Mouse (Mus musculus) spleen, embryonic (tissue): ENCODE measurements around the gene Apol8.
"Not testable (repeated sequence)": the region's sequence is repeated elsewhere in the genome, so short reads cannot be mapped to it uniquely, and the experiment has no call there.

Experiments used
- CTCF ChIA-PET: fragments of 350-600 bp; sonication (Branson Sonifier 250); formaldehyde crosslinking; loops from one replicate; lab custom pipeline; 2022; lab: Charles Lee

The Apol8 gene

DNA sequence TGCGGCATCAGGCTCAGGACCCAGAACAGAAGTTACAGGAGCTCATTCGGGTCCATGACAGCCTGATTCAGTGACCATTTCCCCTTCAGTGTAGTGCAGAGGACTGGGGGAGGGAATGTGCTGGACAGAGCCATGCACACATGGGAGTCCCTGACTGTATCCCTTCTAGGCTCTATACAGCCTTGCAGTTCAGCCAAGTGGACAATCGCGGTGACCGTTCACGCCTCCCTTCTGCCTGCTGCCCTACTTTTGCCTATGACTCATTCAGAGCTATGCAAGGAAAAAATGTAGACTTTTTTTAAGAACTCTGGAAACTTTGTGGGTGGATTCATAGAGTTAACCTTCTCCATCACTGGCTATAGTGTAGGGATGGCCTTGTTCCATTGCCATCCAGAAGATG lies 38.6 kb downstream of the Apol8 start:
- CTCF ChIA-PET, result not testable (repeated sequence)

DNA sequence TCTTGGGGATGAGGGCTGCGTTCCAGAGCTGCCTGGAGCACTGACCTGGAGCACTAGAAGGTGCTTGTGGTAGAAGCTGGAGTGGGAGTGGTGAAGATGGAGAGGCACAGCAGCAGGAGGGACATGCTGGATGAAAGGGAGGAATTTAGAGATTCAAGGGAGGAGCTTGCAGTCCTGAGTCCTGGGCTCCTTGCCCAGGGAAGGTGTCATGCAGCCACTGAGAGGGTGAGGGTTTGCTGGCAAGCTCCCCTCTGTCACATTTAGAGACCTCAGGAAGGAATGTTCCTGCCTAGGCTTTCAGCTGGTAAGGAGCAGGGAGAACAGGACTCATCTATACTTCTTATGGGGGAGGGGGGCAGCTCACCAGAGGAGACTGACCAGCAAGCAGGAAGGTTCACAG lies 47.9 kb downstream of the Apol8 start:
- CTCF ChIA-PET, result not testable (repeated sequence)

DNA sequence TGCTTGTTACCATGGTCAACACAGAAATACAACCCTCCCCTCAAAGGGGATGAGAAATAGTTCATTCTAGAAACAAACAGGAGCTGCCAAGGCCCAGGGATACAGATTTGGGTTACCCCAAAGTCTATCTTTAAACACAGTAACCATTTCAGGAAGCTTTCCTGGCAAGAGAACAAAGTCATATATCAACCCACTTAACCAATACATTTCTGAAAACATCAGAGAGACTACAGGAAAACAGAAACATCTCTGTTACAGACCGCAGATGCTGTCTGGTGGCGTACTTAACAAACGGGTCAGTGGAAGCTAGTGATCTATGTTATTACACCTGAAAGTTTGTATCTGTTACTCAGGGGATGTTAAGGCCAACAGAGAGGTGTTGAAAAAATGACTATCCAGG lies 51.5 kb downstream of the Apol8 start:
- CTCF ChIA-PET, result not testable (repeated sequence)

DNA sequence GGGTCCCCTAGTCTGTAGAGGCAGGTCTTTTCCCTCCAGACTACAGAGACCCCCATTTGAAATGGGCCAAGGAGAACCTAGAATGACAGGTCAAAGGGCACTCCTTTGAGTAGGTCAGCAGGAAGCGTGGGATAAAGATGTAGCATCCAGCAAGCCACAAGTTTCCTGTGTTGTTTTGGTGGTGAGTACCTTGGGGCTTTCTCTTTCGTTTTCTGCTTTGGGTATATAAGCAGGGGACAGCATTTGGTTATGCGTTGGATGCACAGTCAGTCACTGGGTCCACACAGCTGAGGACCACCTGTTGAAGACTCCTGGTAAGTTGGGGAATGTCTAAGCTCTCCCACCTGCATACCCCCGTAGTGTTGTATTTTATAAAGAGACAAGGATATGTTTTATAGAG lies 58.1 kb downstream of the Apol8 start, which contains the start of gene Apol7e:
Gene Apol7e (plus strand): TSS at position 202 of the 400 bp plus-strand sequence.
- CTCF ChIA-PET, result not testable (repeated sequence)
